Mouse (Mus musculus): Measurements from ENCODE around the gene Ilf2.
A peak's percentile ranks its signal among the peaks of the same experiment; 100 is the strongest.

Gene Ilf2

DNA sequence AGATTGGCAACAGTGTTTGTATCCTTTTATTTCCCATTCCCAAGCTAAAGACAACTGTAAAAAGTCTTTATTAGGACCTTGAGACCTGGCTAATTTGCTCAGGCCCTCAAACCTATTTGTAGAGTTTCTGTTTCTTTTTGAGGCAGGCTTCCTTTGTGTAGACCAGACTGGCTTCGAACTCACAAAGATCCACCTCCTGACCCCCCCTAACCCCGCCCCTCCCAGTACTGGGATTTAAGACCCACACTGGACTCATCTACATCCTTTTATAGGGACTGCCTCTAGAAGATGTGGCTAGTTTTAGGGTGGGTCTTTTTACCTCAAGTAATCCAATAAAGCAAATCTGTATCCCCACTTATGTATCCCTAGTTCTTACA lies 33.8 kb downstream of the Ilf2 start:
- DNase-seq (ENCODE audit: low spot score): no peak

DNA sequence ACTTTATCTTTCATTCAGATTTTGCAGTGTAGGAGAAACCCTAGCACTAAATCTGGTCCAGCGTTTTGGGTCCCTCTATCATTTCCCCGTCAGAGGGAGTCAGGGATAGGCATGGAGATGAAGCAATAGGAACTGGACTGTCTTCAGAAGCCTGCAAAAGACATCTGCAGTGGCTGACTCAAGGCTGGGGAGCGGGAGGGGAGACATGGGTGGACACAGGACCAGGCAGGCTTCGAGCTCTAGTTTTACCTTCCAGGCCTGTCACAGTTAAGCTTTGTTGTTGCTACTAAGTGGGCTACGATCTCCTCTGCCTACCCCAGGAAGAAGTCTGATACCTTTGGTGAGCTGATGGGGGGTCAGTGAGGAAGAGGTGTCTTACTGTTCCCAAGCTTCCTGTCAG lies 36.4 kb downstream of the Ilf2 start:
- no peak for DNase-seq (ENCODE audit: low spot score)

- DNase-seq (ENCODE audit: low spot score): no peak
Measured at GRCm38 (mm10) chr3:90512948-90513642, 37.2 kb downstream of the Ilf2 start.

DNA sequence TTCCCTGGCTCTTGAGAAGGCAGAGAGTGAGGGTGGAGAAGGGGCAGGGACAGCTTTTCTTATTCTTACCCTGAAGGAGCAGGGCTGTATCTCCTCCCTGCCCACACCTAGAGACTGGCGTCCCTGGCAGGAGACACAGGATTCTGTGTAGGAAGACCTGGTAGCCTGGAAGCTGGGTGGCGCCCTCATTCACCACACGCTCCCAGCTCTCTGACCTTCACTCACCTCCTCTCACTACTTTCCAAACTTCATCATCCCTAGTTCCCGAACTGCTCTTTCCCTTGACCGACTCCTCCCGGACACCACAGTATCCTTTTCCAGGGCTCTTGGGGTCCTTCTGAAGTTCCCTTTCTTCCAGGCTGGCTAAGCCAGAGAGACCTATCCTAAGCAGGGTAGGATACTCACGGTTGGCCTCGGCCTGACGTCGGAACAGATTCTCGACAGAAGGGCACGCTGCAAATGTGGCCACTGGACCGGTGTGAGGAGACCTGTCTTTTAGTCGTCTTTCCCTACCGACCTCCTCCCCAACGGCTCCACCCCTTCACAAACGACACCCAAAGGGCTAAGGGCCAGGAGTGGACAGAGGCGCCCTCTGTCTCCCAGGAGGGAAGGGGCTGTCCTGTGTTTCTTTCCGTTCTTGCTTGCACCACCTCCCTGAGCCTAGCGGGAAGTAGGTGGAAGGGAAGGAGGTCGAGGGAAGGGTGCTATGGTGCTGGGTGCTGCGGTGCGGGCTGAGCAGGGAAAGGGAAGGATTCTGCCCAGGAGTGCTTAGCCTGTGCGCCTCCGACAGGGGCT lies 38.1 kb downstream of the Ilf2 start, which contains the start of the genes S100a1 and S100a13:
TSS of gene S100a1 (minus strand) at position 597 of the 795 bp plus-strand sequence.
TSS of gene S100a13 (plus strand) at position 640 of the 795 bp plus-strand sequence.
- peak; percentile 53 for DNase-seq (ENCODE audit: low spot score)

DNA sequence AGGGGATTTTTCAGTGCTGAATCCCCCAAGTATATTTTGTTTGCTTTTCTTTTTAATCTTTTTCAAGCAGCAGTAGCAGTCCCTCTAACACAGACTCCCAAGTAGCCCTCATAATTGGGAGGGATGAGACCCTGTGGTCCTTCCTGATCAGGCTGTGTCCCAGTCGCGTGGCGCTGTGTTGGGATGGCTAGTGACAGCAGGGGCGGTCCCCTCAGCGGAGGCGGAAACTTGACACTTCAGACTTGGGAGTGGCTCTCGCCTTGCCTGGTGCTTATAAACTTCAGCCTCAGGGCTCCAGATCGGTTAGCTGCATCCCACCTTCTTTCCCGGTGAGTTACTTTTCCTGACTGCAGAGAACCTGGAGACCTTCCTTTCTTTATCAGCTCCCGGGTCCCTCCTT lies 38.8 kb downstream of the Ilf2 start:
- DNase-seq (ENCODE audit: low spot score): peak; percentile 68

DNA sequence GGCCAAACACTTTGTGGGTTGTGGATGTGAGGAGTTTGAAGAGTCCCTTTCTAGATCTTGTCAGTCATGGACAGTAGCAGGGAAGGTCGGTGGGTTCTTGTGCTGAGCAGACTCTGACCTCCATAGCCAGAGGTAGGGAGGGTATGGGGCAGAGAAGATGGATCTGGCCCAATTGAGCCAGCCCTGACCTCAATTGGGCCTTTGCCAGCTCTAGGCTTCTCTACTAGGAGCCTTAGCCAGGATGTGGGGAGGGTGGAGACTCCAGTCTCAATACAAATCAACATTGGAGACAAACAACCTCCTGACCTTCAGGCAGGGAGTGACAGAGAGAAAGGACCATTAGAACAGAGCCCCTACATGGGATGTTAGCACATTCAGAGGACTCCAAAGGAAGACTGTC lies 39.3 kb downstream of the Ilf2 start:
- DNase-seq (ENCODE audit: low spot score): no peak

DNA sequence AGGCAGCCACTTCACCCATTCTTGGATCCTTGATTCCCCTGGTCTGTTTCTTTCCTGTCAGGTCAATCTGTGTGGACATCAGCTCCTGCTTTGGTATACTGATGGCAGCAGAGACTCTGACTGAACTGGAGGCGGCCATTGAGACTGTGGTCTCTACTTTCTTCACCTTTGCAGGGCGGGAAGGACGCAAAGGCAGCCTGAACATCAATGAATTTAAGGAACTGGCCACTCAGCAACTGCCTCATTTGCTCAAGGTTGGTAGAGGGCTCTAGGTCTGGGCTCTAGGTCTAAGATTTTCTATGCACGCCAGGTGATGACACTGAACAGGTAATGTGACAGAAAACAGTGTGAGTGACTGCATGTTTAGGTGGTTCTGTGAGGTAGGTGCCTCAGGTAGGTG lies 39.9 kb downstream of the Ilf2 start:
- no peak for DNase-seq (ENCODE audit: low spot score)

DNA sequence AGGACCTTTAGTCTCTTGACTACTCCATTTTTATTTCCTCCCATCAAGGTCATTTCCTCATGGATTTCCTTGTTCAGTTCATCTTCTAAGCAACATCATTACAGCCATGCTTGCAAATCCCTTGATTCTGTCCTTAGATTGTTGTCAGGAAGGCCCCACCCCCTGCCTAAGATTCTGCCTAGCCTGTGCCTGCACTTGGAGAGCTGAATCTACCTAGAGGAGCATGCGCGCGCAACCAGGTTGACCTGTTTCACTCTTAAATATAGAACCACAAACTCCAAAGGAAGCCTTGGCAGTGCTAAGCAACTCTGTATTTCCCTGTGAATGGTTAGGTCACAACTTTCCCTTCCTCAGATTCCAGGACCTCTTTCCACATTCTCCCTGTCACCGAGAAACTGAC lies 41.8 kb downstream of the Ilf2 start:
- DNase-seq (ENCODE audit: low spot score): no peak

- peak; percentile 72 for DNase-seq (ENCODE audit: low spot score)
Measured at GRCm38 (mm10) chr3:90525421-90525820, 49.5 kb downstream of the Ilf2 start.

DNA sequence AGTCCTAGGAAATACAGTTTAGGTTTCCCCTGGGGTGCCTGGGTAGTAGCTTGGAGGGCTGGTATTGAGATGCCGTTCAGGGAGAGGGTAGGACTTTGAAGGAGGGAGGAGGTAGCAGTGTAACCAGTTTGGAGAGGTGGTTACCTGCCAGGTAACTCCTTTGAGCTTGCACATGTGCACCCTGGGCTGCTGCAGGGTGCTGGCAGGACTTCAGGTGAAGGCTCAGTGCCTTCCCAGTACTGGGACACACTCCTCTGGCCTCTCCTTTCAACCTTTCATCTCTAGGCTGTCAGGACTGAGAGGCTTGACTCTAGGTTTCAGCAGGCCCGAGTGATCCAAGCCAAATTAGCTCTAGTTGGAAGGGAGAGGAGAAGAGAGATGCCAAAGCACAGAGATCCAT lies 50.1 kb downstream of the Ilf2 start:
- no peak for DNase-seq (ENCODE audit: low spot score)

DNA sequence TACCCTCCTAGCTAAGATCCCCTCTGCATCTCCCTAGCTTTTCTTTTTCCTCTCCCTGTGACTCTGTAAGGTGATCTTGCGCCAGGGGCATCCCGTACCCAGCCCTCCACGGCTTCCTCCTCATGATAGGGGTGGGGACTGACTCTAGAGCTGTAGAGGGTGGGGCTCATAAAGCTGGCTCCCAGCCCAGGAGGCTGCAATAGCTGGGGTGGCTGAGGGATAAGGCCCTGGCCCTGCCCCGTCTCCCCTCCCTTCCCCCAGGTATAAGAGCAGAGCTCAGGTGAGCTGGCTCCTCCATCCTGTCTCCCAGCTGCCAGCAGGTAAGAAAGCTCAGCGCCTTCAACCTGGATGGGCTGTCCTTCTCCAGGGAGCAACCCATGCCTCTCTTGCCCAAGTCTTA lies 50.7 kb downstream of the Ilf2 start, which contains the start of gene S100a14:
TSS of gene S100a14 (plus strand) at position 277 of the 400 bp plus-strand sequence.
- DNase-seq (ENCODE audit: low spot score): no peak

GRCm38 (mm10) chr3:90527291-90527873 lies 51.5 kb downstream of the Ilf2 start:
- no peak for DNase-seq (ENCODE audit: low spot score)

DNA sequence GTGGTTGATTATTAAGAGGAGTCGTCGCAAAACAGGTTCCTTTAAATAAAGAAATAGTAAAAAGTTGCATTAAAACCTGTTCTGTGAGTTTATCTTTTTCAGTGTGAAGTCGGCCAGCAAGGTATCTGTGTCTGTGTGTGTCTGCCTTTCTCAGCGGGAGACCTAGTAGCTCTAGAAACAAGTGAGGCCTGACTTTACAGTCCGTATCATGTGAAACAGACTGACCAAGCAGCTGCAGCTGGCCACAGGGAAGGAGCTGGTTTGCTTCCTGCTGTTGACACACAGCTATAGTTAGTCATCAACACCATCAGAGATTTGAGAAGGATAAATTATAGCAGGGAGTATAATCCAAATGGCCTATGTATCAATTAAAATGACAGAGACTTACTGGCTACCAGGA lies 55.8 kb downstream of the Ilf2 start:
- DNase-seq (ENCODE audit: low spot score): no peak

- no peak for DNase-seq (ENCODE audit: low spot score)
Measured at GRCm38 (mm10) chr3:90535446-90535845, 59.5 kb downstream of the Ilf2 start.

DNA sequence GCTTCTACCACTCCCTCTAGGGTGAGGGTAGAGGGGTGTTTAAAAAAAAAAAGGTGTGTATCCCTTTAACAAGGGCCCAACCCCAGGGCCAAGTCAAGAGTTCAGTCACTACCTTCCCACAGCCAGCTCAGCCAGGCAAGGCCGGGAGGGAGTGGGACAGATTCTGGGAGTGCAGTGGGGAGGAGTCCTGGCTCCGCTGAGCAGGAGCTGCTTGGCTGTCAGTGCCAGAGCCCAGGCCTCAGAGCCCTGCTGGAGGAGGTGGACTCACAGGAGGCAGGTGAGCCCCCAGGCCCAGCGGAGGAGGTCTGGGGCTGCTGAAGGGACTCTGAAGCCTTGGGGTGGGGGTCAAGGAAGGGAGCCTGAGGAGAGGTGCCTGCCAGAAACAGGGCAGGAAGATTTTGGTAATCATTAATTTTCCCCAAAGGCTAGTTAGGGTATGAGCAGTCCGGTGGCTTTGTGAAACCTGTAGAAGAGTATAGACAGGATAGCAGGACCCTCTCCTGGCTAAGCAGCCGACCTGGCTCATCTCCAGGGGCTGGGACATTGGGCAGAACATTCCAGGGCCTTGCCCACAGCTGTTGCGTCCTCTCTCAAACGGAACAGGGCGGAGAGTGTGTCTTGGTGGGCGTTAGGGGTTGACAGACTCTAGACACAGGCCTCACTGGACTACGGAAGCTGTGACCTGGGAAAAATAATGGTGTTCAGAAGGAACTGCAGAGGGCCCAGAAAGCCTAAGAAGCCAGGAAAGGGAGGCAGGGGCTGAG lies 61.4 kb downstream of the Ilf2 start, which contains the start of gene S100a16:
TSS of gene S100a16 (plus strand) at position 114 of the 764 bp plus-strand sequence.
- DNase-seq (ENCODE audit: low spot score): no peak

DNA sequence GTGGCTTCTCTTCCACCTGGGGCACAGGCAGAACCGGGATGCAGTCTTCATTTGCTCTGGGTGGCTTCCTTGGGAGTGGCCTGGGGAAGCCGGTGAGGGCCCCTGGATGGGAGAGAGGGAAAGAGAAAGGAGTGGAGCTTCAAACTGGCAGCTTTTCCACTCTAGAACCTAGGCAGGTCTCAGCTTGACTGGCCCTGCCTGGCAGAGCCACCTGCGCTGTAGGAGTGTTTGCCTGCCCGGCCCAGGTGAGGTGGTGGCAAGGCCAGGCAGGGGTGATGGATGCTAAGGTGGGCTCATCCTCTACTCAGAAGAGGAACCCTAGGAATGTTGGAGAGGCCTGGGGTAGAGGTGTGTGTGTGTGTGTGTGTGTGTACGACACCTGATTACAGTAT lies 62.0 kb downstream of the Ilf2 start:
- DNase-seq (ENCODE audit: low spot score): no peak

All from retina, embryonic 14.5 days (tissue).